Mouse (Mus musculus) MEL (cell line): Measurements from ENCODE around the gene Csad. TPM values are rescaled to one million over a fixed set of nuclear protein-coding genes. Genes with fewer than 3 reads are reported as not detected.
A peak's percentile ranks its signal among the peaks of the same experiment; 100 is the strongest.

Experiments used
- DNase-seq: peaks from one replicate; pipeline ENCODE4 v3.0.0; 2011; ENCODE audit warnings: low read depth, low spot score
- H3K27ac ChIP-seq: 2 replicates; pipeline ENCODE4 v1.5.1; 2012; ENCODE audit warnings: low read depth, mild to moderate bottlenecking, control low read depth, low read length, moderate library complexity; ENCODE audit not compliant: control insufficient read depth
- H3K27me3 ChIP-seq, 2 experiments: fragments of 150-350 bp in 1 of 2; sonication (generic) in 1 of 2; 2 replicates each; pipeline ENCODE4 v1.6.1; 2012; ENCODE audit warnings: low read length in 2 of 2, mild to moderate bottlenecking in 2 of 2, improper control_type of control experiment in 1 of 2, moderate library complexity in 1 of 2; ENCODE audit not compliant: insufficient read depth in 2 of 2, control insufficient read depth in 1 of 2
- H3K36me3 ChIP-seq, 2 experiments: 2 replicates each; pipeline ENCODE4 v1.6.1; 2012 to 2014; ENCODE audit warnings: low read length in 2 of 2, improper control_type of control experiment in 1 of 2, inconsistent platforms in 1 of 2, mild to moderate bottlenecking in 1 of 2; ENCODE audit not compliant: insufficient read depth in 2 of 2, control insufficient read depth in 1 of 2
- H3K4me1 ChIP-seq, 2 experiments: fragments of 150-350 bp in 1 of 2; sonication (generic) in 1 of 2; 2 replicates each; pipeline ENCODE4 v1.6.1; 2012; ENCODE audit warnings: low read length in 2 of 2, improper control_type of control experiment in 1 of 2, mild to moderate bottlenecking in 1 of 2; ENCODE audit not compliant: insufficient read depth in 2 of 2, control insufficient read depth in 1 of 2
- H3K4me3 ChIP-seq, 2 experiments: fragments of 150-350 bp in 1 of 2; sonication (generic) in 1 of 2; 2 replicates each; pipeline ENCODE4 v1.5.1; 2012; ENCODE audit warnings: low read depth in 2 of 2, low read length in 2 of 2, mild to moderate bottlenecking in 2 of 2, moderate library complexity in 2 of 2, control low read depth in 1 of 2, improper control_type of control experiment in 1 of 2; ENCODE audit not compliant: control insufficient read depth in 1 of 2, insufficient read depth in 1 of 2
- H3K79me2 ChIP-seq: 2 replicates; pipeline ENCODE4 v1.6.1; 2012; ENCODE audit warnings: mild to moderate bottlenecking, low read length, moderate library complexity; ENCODE audit not compliant: control insufficient read depth, poor library complexity, insufficient read depth
- H3K9ac ChIP-seq: 2 replicates; pipeline ENCODE4 v1.6.1; 2012; ENCODE audit warnings: low read depth, mild to moderate bottlenecking, control low read depth, low read length, moderate library complexity; ENCODE audit not compliant: control insufficient read depth, poor library complexity, severe bottlenecking
- H3K9me3 ChIP-seq: fragments of 150-350 bp; sonication (generic); replicated peaks from 2 replicates; pipeline ENCODE4 v1.6.1; 2012; ENCODE audit warnings: mild to moderate bottlenecking, low read length, improper control_type of control experiment, moderate library complexity; ENCODE audit not compliant: insufficient read depth
- BHLHE40 ChIP-seq: IDR thresholded peaks from 2 replicates; pipeline ENCODE4 v1.6.1; 2012; ENCODE audit warnings: low read depth, mild to moderate bottlenecking, inconsistent platforms, low read length, improper control_type of control experiment, borderline replicate concordance
- CHD1 ChIP-seq: IDR thresholded peaks from 2 replicates; pipeline ENCODE4 v1.6.1; 2012; ENCODE audit warnings: low read depth, mild to moderate bottlenecking, inconsistent platforms, low read length, improper control_type of control experiment
- CHD2 ChIP-seq: IDR thresholded peaks from 2 replicates; pipeline ENCODE4 v1.6.1; 2011; ENCODE audit warnings: low read length, improper control_type of control experiment
- CTCF ChIP-seq, 3 experiments: IDR thresholded peaks in 2 of 3; conservative IDR thresholded peaks in 1 of 3; 2 replicates each; pipeline ENCODE4 v1.5.1; 2011 to 2012; ENCODE audit warnings: low read length in 3 of 3, low read depth in 2 of 3, mild to moderate bottlenecking in 2 of 3, improper control_type of control experiment in 1 of 3, inconsistent platforms in 1 of 3, mixed read lengths in 1 of 3, moderate library complexity in 1 of 3; ENCODE audit not compliant: control insufficient read depth in 1 of 3, insufficient read depth in 1 of 3, poor library complexity in 1 of 3, severe bottlenecking in 1 of 3
- E2F4 ChIP-seq: IDR thresholded peaks from 2 replicates; pipeline ENCODE4 v1.6.1; 2011; ENCODE audit warnings: low read depth, low read length, improper control_type of control experiment, borderline replicate concordance
- ELF1 ChIP-seq: IDR thresholded peaks from 2 replicates; pipeline ENCODE4 v1.6.1; 2014; ENCODE audit warnings: low read depth, mild to moderate bottlenecking, inconsistent platforms, low read length, improper control_type of control experiment, moderate library complexity
- GABPA ChIP-seq: IDR thresholded peaks from 2 replicates; pipeline ENCODE4 v1.6.1; 2012; ENCODE audit warnings: low read depth, mild to moderate bottlenecking, inconsistent platforms, low read length, improper control_type of control experiment, moderate library complexity
- HCFC1 ChIP-seq: IDR thresholded peaks from 2 replicates; pipeline ENCODE4 v1.6.1; 2012; ENCODE audit warnings: low read depth, mild to moderate bottlenecking, inconsistent platforms, low read length, improper control_type of control experiment, moderate library complexity
- KAT2A ChIP-seq: conservative IDR thresholded peaks from 2 replicates; pipeline ENCODE4 v1.6.1; 2012; ENCODE audit warnings: low read depth, low read length, improper control_type of control experiment, inconsistent platforms
- MAFK ChIP-seq: IDR thresholded peaks from 2 replicates; pipeline ENCODE4 v1.6.1; 2011; ENCODE audit warnings: low read depth, mild to moderate bottlenecking, low read length, improper control_type of control experiment, borderline replicate concordance
- MAX ChIP-seq: IDR thresholded peaks from 2 replicates; pipeline ENCODE4 v1.6.1; 2011; ENCODE audit warnings: low read length, improper control_type of control experiment
- MAZ ChIP-seq: IDR thresholded peaks from 2 replicates; pipeline ENCODE4 v1.6.1; 2012; ENCODE audit warnings: low read depth, mild to moderate bottlenecking, inconsistent platforms, low read length, improper control_type of control experiment
- MEF2A ChIP-seq: IDR thresholded peaks from 2 replicates; pipeline ENCODE4 v1.6.1; 2014; ENCODE audit warnings: low read depth, mild to moderate bottlenecking, inconsistent platforms, low read length, improper control_type of control experiment; ENCODE audit not compliant: poor library complexity, insufficient replicate concordance, severe bottlenecking; ENCODE audit errors: extremely low read depth
- MXI1 ChIP-seq: IDR thresholded peaks from 2 replicates; pipeline ENCODE4 v1.6.1; 2011; ENCODE audit warnings: mild to moderate bottlenecking, low read depth, low read length, improper control_type of control experiment
- MYC ChIP-seq: IDR thresholded peaks from 2 replicates; pipeline ENCODE4 v1.6.1; 2011; ENCODE audit warnings: low read depth, mild to moderate bottlenecking, low read length, improper control_type of control experiment, moderate library complexity
- NELFE ChIP-seq: IDR thresholded peaks from 2 replicates; pipeline ENCODE4 v1.6.1; 2011; ENCODE audit warnings: low read depth, low read length, improper control_type of control experiment
- NRF1 ChIP-seq: IDR thresholded peaks from 2 replicates; pipeline ENCODE4 v1.6.1; 2014; ENCODE audit warnings: low read depth, mild to moderate bottlenecking, inconsistent platforms, low read length, improper control_type of control experiment, moderate library complexity; ENCODE audit not compliant: poor library complexity, insufficient read depth, severe bottlenecking
- POLR2A ChIP-seq, 2 experiments: IDR thresholded peaks; 2 replicates each; pipeline ENCODE4 v1.6.1; 2011 to 2012; ENCODE audit warnings: low read length in 2 of 2, mild to moderate bottlenecking in 2 of 2, control low read depth in 1 of 2, improper control_type of control experiment in 1 of 2, low read depth in 1 of 2, moderate library complexity in 1 of 2; ENCODE audit not compliant: control insufficient read depth in 1 of 2, insufficient read depth in 1 of 2, poor library complexity in 1 of 2
- RCOR1 ChIP-seq: IDR thresholded peaks from 2 replicates; pipeline ENCODE4 v1.6.1; 2012; ENCODE audit warnings: low read depth, mild to moderate bottlenecking, inconsistent platforms, low read length, improper control_type of control experiment
- SIN3A ChIP-seq: IDR thresholded peaks from 2 replicates; pipeline ENCODE4 v1.6.1; 2012; ENCODE audit warnings: low read length, improper control_type of control experiment, inconsistent platforms
- TAL1 ChIP-seq: IDR thresholded peaks from 2 replicates; pipeline ENCODE4 v1.6.1; 2012; ENCODE audit warnings: mild to moderate bottlenecking, inconsistent platforms, low read length, moderate library complexity, mixed read lengths
- TBP ChIP-seq: IDR thresholded peaks from 2 replicates; pipeline ENCODE4 v1.8.0; 2011; ENCODE audit warnings: low read depth, low read length, improper control_type of control experiment
- TCF12 ChIP-seq: IDR thresholded peaks from 2 replicates; pipeline ENCODE4 v1.6.1; 2014; ENCODE audit warnings: low read depth, mild to moderate bottlenecking, inconsistent platforms, low read length, improper control_type of control experiment, moderate library complexity
- UBTF ChIP-seq: IDR thresholded peaks from 2 replicates; pipeline ENCODE4 v1.6.1; 2012; ENCODE audit warnings: low read depth, mild to moderate bottlenecking, inconsistent platforms, low read length, improper control_type of control experiment, moderate library complexity, borderline replicate concordance; ENCODE audit not compliant: insufficient read depth
- USF1 ChIP-seq: IDR thresholded peaks from 2 replicates; pipeline ENCODE4 v1.6.1; 2014; ENCODE audit warnings: low read depth, mild to moderate bottlenecking, inconsistent platforms, low read length, improper control_type of control experiment, moderate library complexity
- USF2 ChIP-seq, 2 experiments: IDR thresholded peaks; 2 replicates each; pipeline ENCODE4 v1.6.1; 2011 to 2012; ENCODE audit warnings: improper control_type of control experiment in 2 of 2, low read length in 2 of 2, borderline replicate concordance in 1 of 2, inconsistent platforms in 1 of 2, low read depth in 1 of 2, mild to moderate bottlenecking in 1 of 2; ENCODE audit not compliant: insufficient read depth in 1 of 2
- ZNF384 ChIP-seq: IDR thresholded peaks from 2 replicates; pipeline ENCODE4 v1.6.1; 2012; ENCODE audit warnings: low read depth, mild to moderate bottlenecking, inconsistent platforms, low read length, improper control_type of control experiment
- polyA plus RNA-seq, 2 experiments: library from polyadenylated mRNA; stranded (reverse) in 1 of 2; unstranded in 1 of 2; fragments of >175 nt in 1 of 2; fragments of >200 nt in 1 of 2; gene quantifications; 2 replicates each; pipeline versions ENCODE4 v1.2.1 to v1.2.4; 2012; ENCODE audit warnings: low replicate concordance in 2 of 2, low read depth in 1 of 2; ENCODE audit not compliant: insufficient read length in 2 of 2, insufficient read depth in 1 of 2, missing spikeins in 1 of 2
- total RNA-seq: library from RNA; depleted of rRNA; stranded (reverse); fragments of 300-350 nt; gene quantifications from 2 replicates; pipeline ENCODE4 v1.2.3, GENCODE M21; 2012

The Csad gene
- total and polyA plus RNA-seq, 3 experiments: 4.1 to 10.5 TPM; not detected in 1

DNA sequence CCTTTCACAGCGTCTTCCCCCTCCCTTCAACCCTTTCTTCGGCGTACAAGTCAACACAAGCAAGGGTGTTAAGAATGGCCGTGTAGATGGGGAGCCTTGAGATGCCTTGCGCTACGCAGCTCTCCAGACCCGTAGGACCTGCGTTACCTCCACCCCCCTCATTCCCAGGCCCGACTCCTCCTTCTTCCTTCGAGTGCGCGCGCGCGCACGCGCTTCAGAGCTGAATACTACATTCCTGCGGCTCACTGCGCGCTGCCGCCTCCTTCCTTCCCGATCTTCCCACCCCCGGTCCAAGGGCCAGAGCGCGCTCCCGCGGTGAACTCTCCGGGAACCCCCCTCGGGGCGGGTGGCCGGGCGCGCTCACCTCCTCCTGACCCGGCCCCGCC lies 42.3 kb upstream of the Csad start:
- H3K27me3 ChIP-seq: peaks cover 17 to 32% of the 10 kb centered on the region in 2 experiments
- H3K27ac ChIP-seq: 0 out of 2 replicates have a peak overlapping the region, but pooled peaks have one; percentile 5
- peak; percentile 91 for DNase-seq
- H3K79me2 ChIP-seq: no peaks in the 10 kb centered on the region; the same call in 1 of the 2 replicates
- no peaks in the 10 kb centered on the region for H3K9me3 ChIP-seq
- no peak for TF ChIP-seq CTCF (IDR thresholded peaks at IDR 0.05 in 2 of 3, conservative IDR thresholded peaks at IDR 0.05 in 1 of 3; ENCODE audit: control insufficient read depth in 1 of 3, insufficient read depth in 1 of 3, low read depth in 2 of 3, low read length in 3 of 3, poor library complexity in 1 of 3, severe bottlenecking in 1 of 3)
- TF ChIP-seq CHD1: no peak
- TF ChIP-seq USF1: no peak
- TF ChIP-seq NRF1: peak; percentile 76
- no peak for TF ChIP-seq USF2 (IDR thresholded peaks at IDR 0.05; ENCODE audit: borderline replicate concordance in 1 of 2, insufficient read depth in 1 of 2, low read depth in 1 of 2, low read length in 2 of 2)
- TF ChIP-seq TAL1: no peak
- TF ChIP-seq HCFC1: no peak
- TF ChIP-seq MYC: 0 out of 2 replicates have a peak, but pooled peaks have one; percentile 15
- H3K4me1 ChIP-seq: peaks cover 5 to 28% of the 10 kb centered on the region in 2 experiments
- H3K9ac ChIP-seq: peak overlapping the region; percentile 63
- H3K36me3 ChIP-seq: peaks cover 0 to 7% of the 10 kb centered on the region in 2 experiments; a peak in 2 of 4 replicates
- H3K4me3 ChIP-seq: peak overlapping the region; percentile 67 to 79

DNA sequence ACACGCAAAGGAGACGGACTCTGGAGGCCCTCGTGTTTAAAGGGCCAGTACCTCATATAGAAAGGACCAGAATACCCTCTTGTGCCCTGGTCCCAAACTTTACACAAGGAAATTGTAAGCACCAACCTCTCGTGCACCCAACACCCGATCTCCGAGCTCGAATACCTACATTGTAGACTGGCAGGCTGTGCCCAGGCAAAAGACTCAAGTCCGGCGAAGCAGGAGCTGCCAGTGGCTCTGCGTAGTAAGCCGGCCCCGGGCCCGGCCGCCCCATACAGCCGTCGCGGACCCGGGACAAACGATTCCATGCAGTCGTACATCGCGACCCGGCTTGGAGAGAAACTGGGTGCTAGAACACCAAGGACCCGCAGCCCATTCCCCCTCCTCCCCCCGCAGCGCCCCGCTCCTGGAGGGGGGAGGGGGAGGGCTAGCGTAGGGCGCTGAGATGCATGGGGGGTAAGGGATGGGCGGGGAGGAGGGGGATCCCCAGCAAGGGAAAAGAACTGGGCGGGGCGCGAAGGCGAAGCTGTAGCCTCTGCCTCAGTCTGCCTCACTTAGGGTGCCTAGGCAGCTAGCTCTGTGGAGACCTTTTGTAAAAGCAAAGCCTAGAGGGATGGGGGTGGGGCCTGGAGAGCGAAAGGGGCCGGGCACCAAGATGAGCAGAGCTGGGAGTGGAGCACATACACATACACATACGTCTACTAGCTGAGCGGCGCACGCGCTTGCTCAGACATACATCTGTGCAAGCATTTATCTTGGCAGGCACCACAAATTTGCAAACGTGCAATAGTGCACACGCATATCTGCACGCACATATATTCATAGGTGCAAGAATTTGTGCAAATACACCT lies 41.6 kb upstream of the Csad start:
- Histone ChIP-seq H3K36me3 (peaks cover 0 to 7% of the 10 kb centered on the region in 2 experiments; a peak in 2 of 4 replicates), H3K9ac (peak overlapping the region; percentile 63), H3K4me1 (peaks cover 5 to 28% of the 10 kb centered on the region in 2 experiments), H3K27ac (no peak overlapping the region), H3K9me3 (no peaks in the 10 kb centered on the region), H3K4me3 (peak overlapping the region; percentile 67 to 79), H3K79me2 (no peaks in the 10 kb centered on the region; the same call in 1 of the 2 replicates), H3K27me3 (peaks cover 14 to 26% of the 10 kb centered on the region in 2 experiments)
- DNase-seq: peak; percentile 93
- TF ChIP-seq TBP (no peak), MAX (peak; percentile 55), MAFK (no peak), NRF1 (peak; percentile 73), BHLHE40 (no peak), TCF12 (0 out of 2 replicates have a peak, but pooled peaks have one; percentile 8), SIN3A (peak; percentile 59), CHD1 (no peak), GABPA (no peak), MXI1 (peak; percentile 73), RCOR1 (no peak), MAZ (peak; percentile 83), MYC (0 out of 2 replicates have a peak, but pooled peaks have one; percentile 55), ZNF384 (no peak), USF2 (IDR thresholded peaks at IDR 0.05; ENCODE audit: borderline replicate concordance in 1 of 2, insufficient read depth in 1 of 2, low read depth in 1 of 2, low read length in 2 of 2) (no peak), E2F4 (no peak), NELFE (peak; percentile 36; the same call in 1 of the 2 replicates), POLR2A (IDR thresholded peaks at IDR 0.05; ENCODE audit: control insufficient read depth in 1 of 2, insufficient read depth in 1 of 2, low read depth in 1 of 2, low read length in 2 of 2, poor library complexity in 1 of 2) (peak in 1 of 2 experiments; percentile 20; a peak in 1 of 4 replicates), MEF2A (no peak), CHD2 (no peak), ELF1 (no peak), UBTF (no peak), KAT2A (no peak), HCFC1 (peak; percentile 4; the same call in 1 of the 2 replicates)
